16 mouse cellular contexts compared by ENCODE assay signal in the genomic region with DNA sequence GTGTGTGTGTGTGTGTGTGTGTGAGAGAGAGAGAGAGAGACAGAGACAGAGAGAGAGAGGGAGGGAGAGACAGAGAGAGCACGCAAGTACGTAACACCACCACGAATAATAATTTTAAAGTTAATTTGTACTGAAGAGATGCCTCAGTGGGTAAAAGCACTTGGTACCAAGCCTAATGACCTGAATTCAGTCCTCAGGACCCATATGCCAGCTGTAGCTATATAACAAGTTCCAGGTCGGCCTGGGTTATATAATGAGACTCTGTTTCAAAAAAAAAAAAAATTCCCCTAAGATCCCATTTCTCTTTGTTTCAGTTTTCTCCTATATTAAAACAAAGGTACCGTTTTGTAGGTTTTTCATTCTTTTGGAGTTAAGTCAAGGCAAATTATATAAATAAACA. TPM values are rescaled to one million over a fixed set of nuclear protein-coding genes. Genes with fewer than 3 reads are reported as not detected.
DNase-seq lines count a peak whose midpoint lies in the region; TF ChIP-seq lines count a peak whose summit lies in the region.
"Had no signal": no experiment of that assay in that cellular context is flagged by ENCODE, and none has a peak within 500 bp of the region (broad histone marks: within the 10 kb centered on the region; RNA-seq: fewer than 3 reads in every experiment).

No protein-coding gene starts in this region.

- H3K27ac ChIP-seq in kidney, adult 2 months (ENCODE audit: insufficient read depth, low read depth, low read length), result peak overlapping the region; percentile 45
- H3K27ac ChIP-seq: embryonic facial prominence, embryonic 13.5 days; embryonic facial prominence, embryonic 15.5 days; forebrain, embryonic 13.5 days; forebrain, embryonic 15.5 days had no signal

- peaks cover 5% of the 10 kb centered on the region; the same call in 1 of the 2 replicates for H3K4me1 ChIP-seq in kidney, adult 2 months (ENCODE audit: control insufficient read depth, insufficient read depth, low read length)
- H3K4me1 ChIP-seq: embryonic facial prominence, embryonic 15.5 days; forebrain, embryonic 13.5 days; forebrain, embryonic 15.5 days had no signal

- no peaks in the 10 kb centered on the region for H3K27me3 ChIP-seq in kidney, adult 2 months (replicated peaks; ENCODE audit: control insufficient read depth, insufficient read depth, low read length)
- H3K27me3 ChIP-seq: embryonic facial prominence, embryonic 13.5 days; embryonic facial prominence, embryonic 15.5 days; forebrain, embryonic 13.5 days; forebrain, embryonic 15.5 days had no signal

- no peak for TF ChIP-seq POLR2A in kidney, adult 2 months (IDR thresholded peaks at IDR 0.05; ENCODE audit: low read depth, low read length)

- WGBS in kidney, adult 2 months, result 74% methylated on average over 5 of the region's 5 CpGs

- H3K36me3 ChIP-seq in kidney, adult 2 months (ENCODE audit: control insufficient read depth, insufficient read depth, low read length), result no peaks in the 10 kb centered on the region
- H3K36me3 ChIP-seq: embryonic facial prominence, embryonic 13.5 days; embryonic facial prominence, embryonic 15.5 days; forebrain, embryonic 15.5 days had no signal

- no peak for TF ChIP-seq CTCF in kidney, adult 2 months (conservative IDR thresholded peaks at IDR 0.05; ENCODE audit: insufficient read depth, insufficient read length, low read depth, low read length)

- no peak overlapping the region for H3K4me3 ChIP-seq in kidney, adult 2 months (ENCODE audit: insufficient read depth, low read depth, low read length)
- H3K4me3 ChIP-seq: embryonic facial prominence, embryonic 13.5 days; embryonic facial prominence, embryonic 15.5 days; forebrain, embryonic 13.5 days; forebrain, embryonic 15.5 days had no signal

- DNase-seq in cerebellum, adult 9-11 months, result peak; percentile 14
- DNase-seq in cerebellum, adult 11 months, result no peak
- no peak for DNase-seq in kidney, adult 2 months
- no peak for DNase-seq in kidney, adult 9 months
- peak; percentile 51 for DNase-seq in brain, adult 2 months (ENCODE audit: low read depth, low spot score)
- no peak for DNase-seq in adrenal gland, postnatal 4 days (ENCODE audit: low spot score in 2 of 2)
- DNase-seq in lung, postnatal 4 days, result no peak
- DNase-seq: adrenal gland, adult 2 months; adrenal gland, postnatal 10 days; adrenal gland, postnatal 25 days; cerebellum, postnatal 10 days; forebrain, postnatal 0 days had no signal

RNA-seq across cellular contexts. Expression of a gene that starts 11.8 kb away (rescaled TPM):
- polyA plus RNA-seq in kidney, adult 2 months (2012; rRNA removed), result 1.5 and 2.4 TPM in 2 replicates
- total RNA-seq in adrenal gland, postnatal 4 days (2021), result 10 to 100 TPM; 17.1 to 17.3 TPM

RNA-seq across cellular contexts. Expression of a gene that starts 23.0 kb away (rescaled TPM):
- 112 and 123 TPM in 2 replicates for polyA plus RNA-seq in kidney, adult 2 months (2012; rRNA removed)
- total RNA-seq in adrenal gland, postnatal 4 days (2021), result 10 to 100 TPM; 75.3 to 80.2 TPM

Comparison
In these comparisons a context has a peak if more than half of its experiments do, and no peak if none do; other contexts are left out.
1. DNase-seq: peak in cerebellum, adult 9-11 months (single experiment) and brain, adult 2 months (single experiment); none in cerebellum, adult 11 months (single experiment), kidney, adult 2 months (single experiment), kidney, adult 9 months (single experiment), adrenal gland, postnatal 4 days (0 of 2) and lung, postnatal 4 days (0 of 2).